8 mouse cellular contexts compared by ENCODE assay signal in the genomic region with DNA sequence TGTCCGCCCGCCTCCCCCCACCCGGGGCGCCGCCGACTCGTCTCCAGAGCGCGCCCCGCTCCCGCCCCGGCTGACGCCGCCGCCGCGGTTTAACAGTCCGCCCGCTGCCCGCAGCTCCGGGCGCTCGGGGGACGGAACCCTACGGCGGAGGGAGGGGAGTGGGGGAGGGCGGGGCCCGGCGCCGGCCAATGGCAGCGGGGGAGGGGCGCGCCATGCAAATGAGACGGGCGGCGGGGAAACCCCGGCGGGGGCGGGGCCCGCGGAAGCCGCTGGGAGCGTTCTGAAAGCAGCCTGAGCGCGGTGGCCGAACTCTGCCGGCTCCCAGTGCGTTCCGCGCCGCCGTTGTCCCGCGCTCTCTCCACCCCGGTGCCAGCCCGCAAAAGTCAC. TPM values are rescaled to one million over a fixed set of nuclear protein-coding genes. Genes with fewer than 3 reads are reported as not detected.
DNase-seq lines count a peak whose midpoint lies in the region; ATAC-seq and TF ChIP-seq lines count a peak whose summit lies in the region.

A gene (minus strand): TSS at position 110 of the 387 bp plus-strand sequence.

- H3K79me2 ChIP-seq in heart, adult 2 months (replicated peaks; ENCODE audit: control insufficient read depth, insufficient read depth, low read length): 0 out of 2 replicates have a peak, but pooled peaks cover 1% of the 10 kb centered on the region

- H3K9me3 ChIP-seq in embryonic facial prominence, embryonic 13.5 days: no peaks in the 10 kb centered on the region
- no peaks in the 10 kb centered on the region for H3K9me3 ChIP-seq in limb, embryonic 12.5 days
- no peaks in the 10 kb centered on the region for H3K9me3 ChIP-seq in midbrain, embryonic 14.5 days (ENCODE audit: control insufficient read depth, low read length)

- TF ChIP-seq CTCF in heart, adult 2 months (IDR thresholded peaks at IDR 0.05): no peak

- peak within 1 kb of the TSS; percentile 75 for H3K4me2 ChIP-seq in embryonic facial prominence, embryonic 13.5 days
- H3K4me2 ChIP-seq in limb, embryonic 12.5 days: peak within 1 kb of the TSS; percentile 72
- peak within 1 kb of the TSS; percentile 84 for H3K4me2 ChIP-seq in midbrain, embryonic 14.5 days (ENCODE audit: low read length)

- 0% methylated on average over 24 of the region's 56 CpGs for WGBS in embryonic facial prominence, embryonic 13.5 days
- 1% methylated on average over 55 of the region's 56 CpGs for WGBS in heart, adult 2 months
- under 1% methylated on average over 54 of the region's 56 CpGs for WGBS in limb, embryonic 12.5 days
- under 1% methylated on average over 49 of the region's 56 CpGs for WGBS in midbrain, embryonic 14.5 days

- peak within 1 kb of the TSS; percentile 98 for H3K27ac ChIP-seq in embryonic facial prominence, embryonic 13.5 days
- H3K27ac ChIP-seq in heart, adult 2 months: peak within 1 kb of the TSS; percentile 98
- H3K27ac ChIP-seq in limb, embryonic 12.5 days: peak within 1 kb of the TSS; percentile 98
- H3K27ac ChIP-seq in midbrain, embryonic 14.5 days (replicated peaks; ENCODE audit: low read depth, low read length): peak within 1 kb of the TSS; percentile 99

- peak within 1 kb of the TSS; percentile 90 for H3K9ac ChIP-seq in embryonic facial prominence, embryonic 13.5 days
- peak within 1 kb of the TSS; percentile 99 for H3K9ac ChIP-seq in heart, adult 2 months (ENCODE audit: low read depth, low read length)
- H3K9ac ChIP-seq in limb, embryonic 12.5 days (replicated peaks): peak within 1 kb of the TSS; percentile 94
- H3K9ac ChIP-seq in midbrain, embryonic 14.5 days (replicated peaks; ENCODE audit: low read length): peak within 1 kb of the TSS; percentile 95

- intact Hi-C loops in heart, adult 2 months (cut with DNase I): loop anchor here (2.0 to 5.0 kb wide), 4 partner anchors 35 to 117 kb away; a partner anchor contains a TSS

- H3K27me3 ChIP-seq in embryonic facial prominence, embryonic 13.5 days: peaks cover 7% of the 10 kb centered on the region
- no peaks in the 10 kb centered on the region for H3K27me3 ChIP-seq in heart, adult 2 months (ENCODE audit: control insufficient read depth, insufficient read depth, low read length)
- peaks cover 6% of the 10 kb centered on the region for H3K27me3 ChIP-seq in limb, embryonic 12.5 days
- H3K27me3 ChIP-seq in midbrain, embryonic 14.5 days (ENCODE audit: control insufficient read depth, insufficient read depth, low read length): no peaks in the 10 kb centered on the region

- peaks cover 12% of the 10 kb centered on the region for H3K4me1 ChIP-seq in embryonic facial prominence, embryonic 13.5 days
- peaks cover 5% of the 10 kb centered on the region for H3K4me1 ChIP-seq in heart, adult 2 months (ENCODE audit: control insufficient read depth, insufficient read depth, low read length)
- peaks cover 9% of the 10 kb centered on the region for H3K4me1 ChIP-seq in limb, embryonic 12.5 days (replicated peaks)
- H3K4me1 ChIP-seq in midbrain, embryonic 14.5 days (ENCODE audit: control insufficient read depth, insufficient read depth, low read length): peaks cover 25% of the 10 kb centered on the region

- no peak for TF ChIP-seq EP300 in heart, adult 2 months (IDR thresholded peaks at IDR 0.05; ENCODE audit: insufficient read depth, low read depth, low read length)

- ATAC-seq in embryonic facial prominence, embryonic 13.5 days (ENCODE audit: insufficient number of reproducible peaks, insufficient read depth, low FRiP score, low TSS enrichment, low read depth): peak; percentile 86
- peak; percentile 84 for ATAC-seq in limb, embryonic 12.5 days (ENCODE audit: insufficient number of reproducible peaks, insufficient read depth, low FRiP score, low TSS enrichment, low read depth)
- ATAC-seq in midbrain, embryonic 14.5 days (ENCODE audit: low FRiP score, low TSS enrichment): peak; percentile 91

- H3K36me3 ChIP-seq in embryonic facial prominence, embryonic 13.5 days: no peaks in the 10 kb centered on the region
- peaks cover 8% of the 10 kb centered on the region for H3K36me3 ChIP-seq in heart, adult 2 months (ENCODE audit: control insufficient read depth, insufficient read depth, low read length)
- H3K36me3 ChIP-seq in limb, embryonic 12.5 days: no peaks in the 10 kb centered on the region
- no peaks in the 10 kb centered on the region for H3K36me3 ChIP-seq in midbrain, embryonic 14.5 days (ENCODE audit: control insufficient read depth, insufficient read depth, low read length)

- H3K4me3 ChIP-seq in embryonic facial prominence, embryonic 13.5 days: peak within 1 kb of the TSS; percentile 76
- H3K4me3 ChIP-seq in heart, adult 2 months: peak within 1 kb of the TSS; percentile 80
- H3K4me3 ChIP-seq in limb, embryonic 12.5 days (replicated peaks): peak within 1 kb of the TSS; percentile 73
- peak within 1 kb of the TSS; percentile 86 for H3K4me3 ChIP-seq in midbrain, embryonic 14.5 days (replicated peaks; ENCODE audit: low read depth, low read length)

- DNase-seq in 416B (ENCODE audit: low read depth): peak; percentile 87
- peak; percentile 91 to 96 for DNase-seq in adrenal gland, postnatal 4 days (ENCODE audit: low spot score in 2 of 2)
- peak; percentile 96 for DNase-seq in heart, adult 2 months
- peak; percentile 92 to 95 for DNase-seq in kidney, adult 8-10 months
- peak; percentile 98 for DNase-seq in midbrain, embryonic 14.5 days
- peak; percentile 88 for DNase-seq in spleen, adult 12 weeks (ENCODE audit: low spot score)

- TF ChIP-seq POLR2A in heart, adult 2 months (IDR thresholded peaks at IDR 0.05; ENCODE audit: insufficient read depth, low read depth, low read length): peak; percentile 49

RNA-seq across cellular contexts. Expression of the gene that starts here (rescaled TPM):
- total RNA-seq in adrenal gland, postnatal 4 days (2021): 10 to 100 TPM; 25.4 to 26.1 TPM
- polyA plus RNA-seq in embryonic facial prominence, embryonic 13.5 days (2015; fragmentation: Nextera tagmentation; extraction: Ambion mirVana): 21.7 and 23.1 TPM in 2 replicates
- 10 to 100 TPM; 22.9 to 23.4 TPM for total RNA-seq in heart, adult 2 months (2021)
- polyA plus RNA-seq in heart, adult 2 months (2012; rRNA removed): 5.1 and 9.5 TPM in 2 replicates
- 27.9 and 30.3 TPM in 2 replicates for polyA plus RNA-seq in limb, embryonic 12.5 days (2016; fragmentation: Nextera tagmentation; extraction: Ambion mirVana)
- polyA plus RNA-seq in midbrain, embryonic 14.5 days (2014; fragmentation: Nextera tagmentation; extraction: Ambion mirVana): 13.9 and 15.9 TPM in 2 replicates

Comparison
In these comparisons a context has a peak if more than half of its experiments do, and no peak if none do; other contexts are left out.
1. Peak in every context shown above with its lines: DNase-seq, ATAC-seq, H3K4me3 ChIP-seq and H3K27ac ChIP-seq.